Mouse (Mus musculus) c-Kit-positive CD71-negative TER-119-negative erythroid progenitor cells, embryonic 14.5 days (primary cell): ENCODE measurements around the gene Sbk1.
A peak's percentile ranks its signal among the peaks of the same experiment; 100 is the strongest.

Experiments used
- DNase-seq: peaks from one replicate; pipeline ENCODE4 v3.0.0-alpha.2; 2013; ENCODE audit warnings: low read depth

The Sbk1 gene

DNA sequence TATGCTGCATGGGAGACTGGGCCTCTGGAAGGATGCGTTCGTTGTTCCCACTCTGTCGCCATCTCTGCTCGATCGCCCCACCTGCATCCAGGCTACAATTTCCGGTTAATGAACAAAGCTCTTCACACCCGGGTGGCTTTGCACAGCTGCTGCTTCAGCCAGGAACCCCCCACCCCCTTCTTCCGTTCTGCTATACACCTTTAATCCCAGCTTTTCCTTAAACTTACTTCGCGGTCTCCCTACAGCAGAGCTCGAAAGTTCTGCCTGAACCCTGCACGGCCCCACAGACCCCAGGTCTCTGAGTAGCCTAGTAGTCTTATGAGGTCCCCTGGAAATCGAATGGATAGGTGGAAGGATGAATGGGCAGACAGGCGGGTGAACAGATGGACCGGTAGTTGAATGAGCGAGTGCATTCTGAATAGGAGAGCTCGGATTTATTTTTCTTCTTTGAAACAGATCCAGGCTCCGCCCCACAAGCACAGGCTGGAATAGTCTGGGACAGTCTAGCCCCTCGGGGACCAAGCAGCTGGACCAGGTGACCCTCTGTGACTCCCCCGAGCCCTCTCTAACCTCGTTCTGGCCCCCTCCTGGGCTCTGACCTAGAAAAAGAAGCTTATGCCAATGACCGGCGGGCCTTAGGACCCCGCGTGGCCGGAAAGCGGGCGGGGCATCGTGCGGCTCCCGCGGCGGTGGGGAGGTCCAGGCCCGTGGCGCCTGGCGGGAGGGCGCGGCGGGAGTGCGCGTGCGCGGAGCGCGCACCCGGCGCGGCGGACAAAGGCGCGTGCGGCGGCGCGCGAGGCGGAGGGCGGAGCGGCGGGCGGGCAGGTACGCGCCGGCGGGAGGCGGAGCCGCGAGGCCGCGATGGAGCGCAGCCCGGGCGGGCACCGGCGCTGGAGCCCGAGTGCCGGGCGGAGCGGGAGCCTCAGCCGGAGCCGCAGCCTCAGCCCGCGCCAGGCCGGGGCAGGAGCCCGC lies at the start of gene Sbk1:
Gene Sbk1 (plus strand): TSS at position 908 of the 972 bp plus-strand sequence.
- peak; percentile 56 for DNase-seq

DNA sequence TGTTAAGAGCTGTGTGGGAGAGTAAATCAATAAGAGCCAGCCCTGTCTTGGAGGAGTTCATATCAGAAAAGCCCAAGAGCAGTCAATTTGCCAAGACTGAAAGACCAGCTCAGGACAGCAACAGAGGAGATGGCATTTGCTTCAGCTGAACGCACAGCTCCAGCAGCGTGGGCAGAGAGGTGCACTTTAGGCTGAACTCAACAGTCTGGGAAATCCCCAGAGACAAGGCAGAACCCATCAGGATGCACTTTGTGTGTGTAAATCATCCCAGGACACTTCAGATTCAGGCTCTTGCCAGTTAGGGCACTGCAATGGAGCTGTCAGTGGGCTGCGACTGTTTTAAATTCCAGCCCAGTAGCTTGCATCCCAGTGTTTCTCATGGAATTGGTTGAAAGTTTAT lies 49.7 kb upstream of the Sbk1 start:
- DNase-seq = no peak

GRCm38 (mm10) chr7:126226136-126226535 lies 46.3 kb upstream of the Sbk1 start:
- no peak for DNase-seq

DNA sequence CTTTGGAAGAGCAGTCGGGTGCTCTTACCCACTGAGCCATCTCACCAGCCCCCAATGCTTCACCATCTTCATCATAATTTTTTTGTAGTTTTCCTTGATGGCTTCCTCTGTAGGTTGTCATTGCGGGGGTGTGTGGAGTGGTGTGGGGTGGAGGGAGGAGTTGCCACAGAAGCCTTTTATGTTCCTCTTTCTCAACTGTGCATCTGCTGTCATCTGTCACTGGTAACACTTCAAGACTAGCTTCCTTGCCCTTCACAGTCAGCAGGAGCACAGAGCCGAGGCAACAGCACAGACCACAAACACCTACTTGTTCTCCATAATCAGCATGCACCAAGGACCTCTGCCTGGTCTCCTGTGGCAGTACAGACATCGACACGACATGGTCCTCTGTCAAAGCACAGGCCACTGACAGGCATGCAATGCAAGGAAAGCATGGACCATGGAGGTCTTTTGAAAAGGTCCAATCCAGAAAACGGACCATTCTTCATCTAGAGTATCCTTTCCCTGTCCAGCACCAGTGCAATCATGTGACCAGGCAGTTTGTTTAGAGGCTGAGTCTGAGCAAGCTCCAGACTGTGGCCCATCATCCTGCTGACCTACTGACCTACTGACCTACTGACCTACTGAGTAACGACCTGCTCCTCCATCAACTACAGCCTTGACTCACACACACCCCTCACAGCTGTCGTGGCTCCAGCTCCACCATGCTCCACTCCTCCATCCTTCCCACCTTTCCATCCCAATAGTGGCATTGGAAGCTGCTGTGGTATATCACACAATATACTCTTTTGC lies 41.9 kb upstream of the Sbk1 start:
- DNase-seq = no peak

DNA sequence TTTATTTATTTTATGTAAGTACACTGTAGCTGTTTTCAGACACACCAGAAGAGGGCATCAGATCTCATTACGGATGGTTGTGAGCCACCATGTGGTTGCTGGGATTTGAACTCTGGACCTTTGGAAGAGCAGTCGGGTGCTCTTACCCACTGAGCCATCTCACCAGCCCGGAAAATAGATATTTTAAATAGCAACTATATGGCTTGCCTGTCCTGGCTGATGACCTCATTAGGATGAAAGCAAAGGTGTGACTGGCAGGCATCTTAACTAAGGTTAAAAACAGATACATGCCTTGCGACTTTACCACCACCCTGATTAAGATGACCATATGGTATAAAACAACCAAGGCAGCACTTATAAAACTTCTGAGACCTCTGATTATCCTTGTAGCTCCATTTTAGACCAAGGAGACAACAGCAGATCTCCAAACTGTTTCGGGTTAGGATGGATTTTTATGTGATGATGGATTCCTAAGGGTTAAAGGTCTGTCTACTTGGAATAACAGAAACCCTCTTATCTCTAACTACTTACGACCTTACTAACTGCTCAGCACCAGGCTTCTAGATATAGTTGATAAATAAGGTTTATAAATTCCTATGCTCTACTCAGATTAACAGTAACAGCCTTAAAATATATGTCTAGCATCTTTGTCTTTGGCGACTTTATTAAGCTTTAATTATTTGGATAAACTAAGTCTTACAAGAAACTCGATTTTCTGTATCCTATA lies 39.9 kb upstream of the Sbk1 start:
- DNase-seq = no peak

DNA sequence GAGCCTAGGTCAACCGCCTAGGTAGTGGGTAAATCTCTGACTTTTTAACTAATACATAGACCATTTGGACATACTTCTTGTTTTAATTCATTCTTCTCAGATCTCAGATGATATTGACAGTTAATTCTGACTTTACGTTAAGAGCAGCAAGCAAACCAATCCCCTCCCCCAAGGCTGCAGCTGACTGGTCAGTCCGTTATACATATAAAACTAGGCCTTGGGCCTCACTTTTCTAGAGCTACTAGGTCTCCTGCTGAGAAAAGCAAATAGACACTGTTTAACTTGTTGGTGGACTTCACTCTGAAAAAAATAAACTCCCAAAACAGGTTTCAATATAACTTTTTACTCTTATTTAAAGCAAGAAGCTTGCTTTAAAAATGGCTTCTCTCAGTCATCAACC lies 37.8 kb upstream of the Sbk1 start:
- no peak for DNase-seq

DNA sequence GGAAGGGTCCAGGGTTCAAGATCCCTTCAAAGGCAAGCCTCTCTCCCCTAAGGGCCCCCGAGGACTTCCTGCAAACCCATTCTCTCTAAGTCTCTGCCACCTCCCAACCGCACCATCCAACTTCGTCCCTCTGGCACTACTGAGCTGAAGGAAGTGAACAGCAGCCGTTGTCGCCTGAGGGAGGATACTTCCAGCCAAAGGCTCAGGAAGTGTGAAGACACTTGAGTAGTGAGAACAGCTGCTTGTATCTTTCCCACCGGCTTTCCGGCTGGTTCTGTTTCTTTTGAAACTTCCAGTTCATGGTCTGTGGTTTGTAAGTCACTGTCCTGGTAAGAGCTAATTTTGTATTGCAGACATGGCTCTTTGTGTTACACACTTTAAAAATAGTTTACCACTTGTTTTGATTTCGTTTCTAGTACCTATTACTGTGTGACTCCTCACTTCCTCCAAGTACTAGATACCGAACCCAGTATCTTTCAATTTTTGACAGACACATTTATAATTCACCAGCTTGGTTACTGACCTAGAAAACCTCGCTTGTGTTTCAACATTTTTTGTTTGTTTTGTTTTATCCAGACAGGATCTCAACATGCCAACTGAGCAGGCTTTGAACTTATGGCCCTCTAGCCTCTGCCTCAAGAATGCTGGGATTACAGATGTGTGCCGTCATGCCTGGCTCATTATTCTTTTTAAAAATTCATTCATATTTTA lies 36.2 kb upstream of the Sbk1 start:
- DNase-seq = no peak

- DNase-seq = no peak
Observed at GRCm38 (mm10) chr7:126236794-126237192, 35.6 kb upstream of the Sbk1 start.

DNA sequence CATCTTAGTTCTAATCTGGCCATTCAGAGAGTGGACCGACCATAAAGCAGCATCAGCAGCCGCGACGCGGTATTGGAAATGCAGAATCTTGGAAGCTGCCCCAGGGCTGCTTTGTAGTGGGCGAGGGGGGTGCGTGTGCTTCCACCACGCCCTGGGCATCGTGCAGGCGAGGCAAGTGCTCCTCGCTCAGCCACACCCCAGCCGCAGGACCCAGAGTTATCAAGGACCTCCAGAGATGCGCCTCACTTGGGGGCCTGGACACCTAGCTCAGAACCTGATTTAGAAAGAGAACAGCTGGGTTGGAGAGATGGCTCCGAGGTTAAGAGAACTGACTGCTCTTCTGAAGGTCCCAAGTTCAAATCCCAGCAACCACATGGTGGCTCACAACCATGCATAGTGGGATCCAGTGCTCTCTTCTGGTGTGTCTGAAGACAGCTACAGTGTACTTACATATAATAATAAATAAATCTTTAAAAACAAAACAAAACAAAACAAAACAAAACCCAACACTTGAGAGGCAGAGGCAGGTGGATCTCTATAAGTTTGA lies 31.5 kb upstream of the Sbk1 start:
- no peak for DNase-seq

GRCm38 (mm10) chr7:126244168-126244750 lies 28.2 kb upstream of the Sbk1 start:
- DNase-seq = no peak

GRCm38 (mm10) chr7:126248088-126248487 lies 24.3 kb upstream of the Sbk1 start:
- DNase-seq = no peak

- DNase-seq = no peak
Observed at GRCm38 (mm10) chr7:126248641-126249141, 23.7 kb upstream of the Sbk1 start.

- no peak for DNase-seq
Observed at GRCm38 (mm10) chr7:126249146-126249545, 23.3 kb upstream of the Sbk1 start.

GRCm38 (mm10) chr7:126249986-126250385 lies 22.4 kb upstream of the Sbk1 start:
- DNase-seq = no peak

DNA sequence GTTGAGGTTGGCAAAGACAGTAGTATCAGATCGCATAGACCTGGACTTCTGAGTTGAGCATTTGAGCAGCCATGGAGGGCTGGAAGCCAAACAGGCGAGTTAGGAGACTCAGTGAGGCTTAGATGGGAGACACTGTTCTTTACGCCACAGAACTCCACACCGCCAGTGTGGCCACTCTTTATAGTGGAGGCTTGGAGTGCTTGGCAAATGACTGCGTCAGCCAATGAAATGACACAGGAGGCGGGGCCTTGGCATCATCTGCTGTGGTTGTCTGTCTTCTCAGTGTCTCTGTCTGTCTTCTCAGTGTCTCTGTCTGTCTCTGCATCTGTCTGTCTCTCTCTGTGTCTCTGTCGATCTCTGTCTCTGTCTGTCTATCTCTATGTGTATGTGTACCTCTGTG lies 21.9 kb upstream of the Sbk1 start:
- no peak for DNase-seq

- no peak for DNase-seq
Observed at GRCm38 (mm10) chr7:126251698-126252097, 20.7 kb upstream of the Sbk1 start.

DNA sequence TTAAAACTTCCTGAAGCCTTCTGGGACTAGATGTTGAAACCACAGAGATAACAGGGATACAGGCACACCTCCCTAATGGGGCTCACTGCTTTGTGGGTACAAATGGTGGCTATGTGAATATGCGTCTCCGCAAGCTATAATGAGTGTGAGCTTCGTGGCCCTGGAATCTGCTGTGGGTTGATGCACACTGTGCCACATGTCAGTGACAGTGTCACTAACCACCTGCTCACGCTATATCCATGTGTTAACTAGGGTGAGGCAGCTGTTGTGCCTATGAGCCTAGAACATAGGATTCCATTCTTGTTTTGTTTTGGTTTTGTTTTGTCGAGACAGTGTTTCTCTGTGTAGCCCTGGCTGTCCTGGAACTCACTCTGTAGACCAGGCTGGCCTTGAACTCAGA lies 20.2 kb upstream of the Sbk1 start:
- no peak for DNase-seq

- peak; percentile 72 for DNase-seq
Observed at GRCm38 (mm10) chr7:126260280-126261210, 11.9 kb upstream of the Sbk1 start.

DNA sequence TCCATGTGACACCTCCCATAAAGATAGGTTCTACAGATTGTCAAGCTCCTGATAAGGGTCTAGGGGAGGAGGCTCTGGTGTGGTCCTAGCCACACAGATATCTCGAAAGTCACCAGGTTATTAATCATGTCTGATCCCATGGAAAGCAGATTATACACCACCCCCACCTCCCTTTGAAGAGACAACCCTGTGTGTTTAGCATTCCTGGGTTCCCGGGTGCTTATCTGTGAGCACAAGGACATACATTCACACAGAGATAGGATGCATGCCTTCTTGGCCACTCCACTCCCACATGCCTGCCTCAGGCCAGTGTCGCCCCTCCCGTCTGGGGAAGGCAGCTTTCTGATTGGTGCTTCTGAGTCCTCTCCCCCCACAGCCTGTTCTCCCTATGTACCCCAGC lies 10.6 kb upstream of the Sbk1 start:
- DNase-seq = no peak

- no peak for DNase-seq
Observed at GRCm38 (mm10) chr7:126263964-126264363, 8.5 kb upstream of the Sbk1 start.
